Mouse (Mus musculus) liver, embryonic 13.5 days (tissue): ENCODE results near the gene Celf2. TPM values are rescaled to one million over a fixed set of nuclear protein-coding genes. Genes with fewer than 3 reads are reported as not detected.

Source experiments
- ATAC-seq: fragments of 200-750 bp; cut with Nextera tagmentation; 2 replicates; pipeline ENCODE4 v1.8.0; 2017; ENCODE audit warnings: low read depth, mild to moderate bottlenecking, moderate number of reproducible peaks, moderate library complexity
- DNase-seq: peaks from one replicate; pipeline ENCODE4 v3.0.0; 2022
- H3K27ac ChIP-seq: fragments of 300-500 bp; sonication (generic); 2 replicates; pipeline ENCODE4 v1.5.1; 2015; ENCODE audit warnings: moderate library complexity, mild to moderate bottlenecking, inconsistent platforms
- H3K27me3 ChIP-seq: fragments of 300-500 bp; sonication (generic); 2 replicates; pipeline ENCODE4 v1.6.1; 2015; ENCODE audit warnings: mild to moderate bottlenecking, inconsistent platforms
- H3K36me3 ChIP-seq: fragments of 300-500 bp; sonication (generic); 2 replicates; pipeline ENCODE4 v1.6.1; 2015; ENCODE audit warnings: mild to moderate bottlenecking, inconsistent platforms
- H3K4me1 ChIP-seq: fragments of 300-500 bp; sonication (generic); replicated peaks from 2 replicates; pipeline ENCODE4 v1.6.1; 2015; ENCODE audit warnings: inconsistent platforms
- H3K4me2 ChIP-seq: fragments of 300-500 bp; sonication (generic); 2 replicates; pipeline ENCODE4 v1.6.1; 2015; ENCODE audit warnings: inconsistent platforms, mild to moderate bottlenecking, moderate library complexity
- H3K4me3 ChIP-seq: fragments of 300-500 bp; sonication (generic); replicated peaks from 2 replicates; pipeline ENCODE4 v1.5.1; 2015; ENCODE audit warnings: mild to moderate bottlenecking, inconsistent platforms
- H3K9ac ChIP-seq: fragments of 300-500 bp; sonication (generic); 2 replicates; pipeline ENCODE4 v1.6.1; 2015; ENCODE audit warnings: mild to moderate bottlenecking, inconsistent platforms
- H3K9me3 ChIP-seq: fragments of 300-500 bp; sonication (generic); replicated peaks from 2 replicates; pipeline ENCODE4 v1.6.1; 2016; ENCODE audit warnings: inconsistent platforms
- WGBS: fragments of 180-500 bp; shearing (Covaris S2); methylation state at CpG from one replicate; pipeline ENCODE4 v1.1.7; 2015; ENCODE audit not compliant: insufficient replicate concordance; 5-methylcytosine and 5-hydroxymethylcytosine counted together
- polyA plus RNA-seq: library from polyadenylated mRNA; unstranded; fragments of >200 nt; fragmentation: Nextera tagmentation; extraction: Ambion mirVana; gene quantifications from 2 replicates; pipeline ENCODE4 v1.2.1, GENCODE M21; 2015

Gene Celf2
- polyA plus RNA-seq, 1 experiment from 2014 or later: 11.0 TPM

DNA sequence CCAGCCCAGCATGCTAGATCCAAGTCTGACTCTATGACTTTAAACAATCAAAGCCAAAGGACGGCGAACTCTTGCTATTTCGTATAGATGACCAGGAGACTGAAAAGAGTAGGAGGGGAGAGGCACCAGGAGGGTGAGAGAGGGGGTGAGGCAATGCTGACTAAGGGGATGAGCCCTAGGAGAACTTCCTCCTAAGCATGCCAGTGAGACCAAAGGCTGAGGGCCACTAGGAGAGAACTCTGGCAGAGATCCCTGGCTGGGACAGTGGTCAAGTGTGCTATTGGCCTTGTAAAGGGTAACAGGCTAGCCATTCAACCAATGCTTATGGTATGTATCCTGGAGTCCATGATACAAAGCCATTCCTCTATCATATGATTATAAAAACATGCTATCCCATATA, 778.5 kb downstream of the Celf2 start:
- Histone ChIP-seq H3K9ac (no peak overlapping the region), H3K4me1 (no peaks in the 10 kb centered on the region; the same call in 1 of the 2 replicates), H3K4me3 (no peak overlapping the region), H3K36me3 (no peaks in the 10 kb centered on the region), H3K27me3 (no peaks in the 10 kb centered on the region), H3K27ac (no peak overlapping the region), H3K4me2 (no peak overlapping the region), H3K9me3 (no peaks in the 10 kb centered on the region)
- DNase-seq: no peak
- 52% methylated on average over 3 of the region's 3 CpGs for WGBS
- no peak for ATAC-seq

DNA sequence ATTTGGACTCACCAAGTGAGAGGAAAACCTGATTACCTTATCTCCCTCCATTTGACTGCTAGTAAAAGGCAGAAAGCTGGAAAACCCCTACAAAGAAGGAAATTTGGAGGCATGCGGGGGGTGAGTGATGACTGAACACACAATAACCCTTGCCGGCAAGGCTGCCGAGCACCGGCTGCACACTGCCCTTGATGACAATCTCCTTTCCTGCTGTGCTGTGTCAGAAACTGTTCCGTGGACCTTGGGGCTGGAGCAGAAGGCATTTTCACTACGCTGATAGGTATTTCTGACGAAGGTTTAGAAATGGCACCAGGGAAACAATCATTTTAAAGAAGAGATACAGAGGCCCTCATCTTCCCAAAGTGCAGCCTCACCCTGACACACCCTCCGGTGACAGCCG, 779.4 kb downstream of the Celf2 start:
- WGBS: 31% methylated on average over 9 of the region's 9 CpGs
- Histone ChIP-seq H3K36me3 (no peaks in the 10 kb centered on the region), H3K27ac (no peak overlapping the region), H3K4me3 (no peak overlapping the region), H3K4me2 (no peak overlapping the region), H3K27me3 (no peaks in the 10 kb centered on the region), H3K9me3 (no peaks in the 10 kb centered on the region), H3K9ac (no peak overlapping the region), H3K4me1 (no peaks in the 10 kb centered on the region; the same call in 1 of the 2 replicates)
- no peak for ATAC-seq
- DNase-seq: no peak

DNA sequence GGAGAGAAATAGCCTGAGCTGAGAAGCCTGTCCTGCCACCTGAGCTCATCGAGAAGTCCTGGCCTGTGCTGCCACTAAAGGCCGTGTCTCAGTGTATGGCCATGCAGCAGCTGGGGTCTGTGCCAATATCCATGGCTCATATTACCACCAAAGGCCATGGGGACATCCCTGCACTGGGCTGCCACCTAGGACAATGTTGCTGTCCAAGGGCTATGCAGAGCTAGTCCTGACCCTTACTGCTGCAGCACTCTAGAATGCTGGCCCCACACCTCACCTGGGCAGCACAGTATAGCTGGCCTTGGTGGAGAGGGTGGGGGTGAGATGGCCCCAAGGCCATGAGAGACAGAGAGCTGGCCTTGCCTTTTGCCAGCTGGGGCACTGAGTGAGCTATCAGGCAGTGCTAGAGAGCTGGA, 780.5 kb downstream of the Celf2 start:
- no peak overlapping the region for H3K4me3 ChIP-seq
- no peak for DNase-seq
- no peaks in the 10 kb centered on the region for H3K36me3 ChIP-seq
- 71% methylated on average over 2 of the region's 2 CpGs for WGBS
- ATAC-seq: no peak
- no peaks in the 10 kb centered on the region for H3K27me3 ChIP-seq
- no peak overlapping the region for H3K4me2 ChIP-seq
- H3K27ac ChIP-seq: no peak overlapping the region
- H3K9me3 ChIP-seq: no peaks in the 10 kb centered on the region
- no peaks in the 10 kb centered on the region; the same call in 1 of the 2 replicates for H3K4me1 ChIP-seq
- no peak overlapping the region for H3K9ac ChIP-seq

DNA sequence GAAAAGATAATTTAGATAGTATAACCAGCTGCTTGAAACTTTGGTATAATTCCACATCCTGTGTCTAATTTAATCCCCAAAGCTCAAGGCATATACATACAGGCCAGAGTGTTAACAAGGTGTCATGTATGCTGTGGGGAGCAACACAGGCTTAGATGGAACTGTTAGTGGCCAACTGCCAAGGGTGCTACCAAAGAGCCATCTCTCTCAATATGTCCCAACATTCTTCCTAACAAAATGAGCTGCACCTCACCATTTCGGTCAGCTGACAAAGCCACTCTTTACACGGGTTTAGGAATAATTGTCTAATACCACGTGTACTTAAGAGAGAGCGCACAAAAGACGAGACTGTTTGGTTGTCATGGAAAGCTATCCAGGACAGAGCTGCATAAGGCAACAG, 782.0 kb downstream of the Celf2 start:
- Histone ChIP-seq H3K4me3 (no peak overlapping the region), H3K9ac (no peak overlapping the region)

DNA sequence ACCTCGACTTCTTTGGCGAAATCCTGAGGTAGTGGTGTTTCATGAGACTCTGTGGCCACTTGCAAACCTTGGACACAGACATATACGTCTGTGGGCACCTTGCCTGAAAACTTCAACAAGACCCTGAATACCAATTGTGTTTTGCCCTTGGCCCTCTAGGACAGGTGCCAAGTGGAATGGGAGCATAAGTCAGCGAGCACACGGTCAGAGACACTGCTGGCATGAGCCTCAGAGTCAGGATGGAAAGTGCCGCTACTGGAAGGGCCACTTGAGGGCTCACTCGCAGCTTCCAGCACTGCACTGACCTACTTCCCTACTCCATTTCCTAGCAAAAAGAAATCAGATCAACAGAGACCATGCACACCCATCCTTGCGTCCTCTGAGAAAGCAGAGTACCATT, 783.3 kb downstream of the Celf2 start:
- Histone ChIP-seq H3K4me2 (no peak overlapping the region), H3K27ac (no peak overlapping the region), H3K9ac (no peak overlapping the region), H3K27me3 (no peaks in the 10 kb centered on the region), H3K36me3 (no peaks in the 10 kb centered on the region), H3K4me1 (peaks cover 6% of the 10 kb centered on the region), H3K4me3 (no peak overlapping the region), H3K9me3 (no peaks in the 10 kb centered on the region)
- DNase-seq (no peak), ATAC-seq (no peak)
- WGBS: 57% methylated on average over 8 of the region's 8 CpGs

More for the DNA sequence above, 782.0 kb downstream of the Celf2 start:
- no peak for ATAC-seq
- WGBS: 77% methylated on average over 5 of the region's 5 CpGs
- no peaks in the 10 kb centered on the region; the same call in 1 of the 2 replicates for H3K4me1 ChIP-seq
- no peaks in the 10 kb centered on the region for H3K27me3 ChIP-seq
- H3K27ac ChIP-seq: no peak overlapping the region
- H3K9me3 ChIP-seq: no peaks in the 10 kb centered on the region
- H3K4me2 ChIP-seq: no peak overlapping the region
- no peak for DNase-seq
- no peaks in the 10 kb centered on the region for H3K36me3 ChIP-seq

DNA sequence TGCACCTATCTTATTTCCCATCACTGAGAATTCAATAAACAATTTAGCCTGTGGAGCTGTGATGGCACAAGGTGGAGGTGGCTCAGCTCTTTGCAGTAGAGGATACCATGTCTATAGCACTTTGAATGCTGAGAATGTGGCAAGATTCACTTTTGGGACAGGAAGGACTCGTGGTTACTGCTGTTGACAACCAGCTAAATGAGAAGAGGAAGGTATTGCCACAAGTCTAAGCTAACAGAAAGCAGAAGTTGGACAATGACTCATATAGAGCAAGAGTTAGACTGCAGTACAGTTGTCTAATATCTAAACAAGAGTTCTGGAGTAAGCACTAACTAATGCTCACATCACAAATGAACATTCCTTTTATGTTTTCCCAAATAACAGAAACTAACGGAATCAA, 785.8 kb downstream of the Celf2 start:
- WGBS: 18% methylated on average over 2 of the region's 2 CpGs
- H3K4me3 ChIP-seq: no peak overlapping the region
- DNase-seq: no peak
- 0 out of 2 replicates have a peak, but pooled peaks have one; percentile 34 for ATAC-seq
- H3K4me1 ChIP-seq: peaks cover 8% of the 10 kb centered on the region
- H3K36me3 ChIP-seq: no peaks in the 10 kb centered on the region
- no peaks in the 10 kb centered on the region for H3K9me3 ChIP-seq
- no peaks in the 10 kb centered on the region for H3K27me3 ChIP-seq
- H3K27ac ChIP-seq: no peak overlapping the region
- H3K9ac ChIP-seq: no peak overlapping the region
- no peak overlapping the region for H3K4me2 ChIP-seq

DNA sequence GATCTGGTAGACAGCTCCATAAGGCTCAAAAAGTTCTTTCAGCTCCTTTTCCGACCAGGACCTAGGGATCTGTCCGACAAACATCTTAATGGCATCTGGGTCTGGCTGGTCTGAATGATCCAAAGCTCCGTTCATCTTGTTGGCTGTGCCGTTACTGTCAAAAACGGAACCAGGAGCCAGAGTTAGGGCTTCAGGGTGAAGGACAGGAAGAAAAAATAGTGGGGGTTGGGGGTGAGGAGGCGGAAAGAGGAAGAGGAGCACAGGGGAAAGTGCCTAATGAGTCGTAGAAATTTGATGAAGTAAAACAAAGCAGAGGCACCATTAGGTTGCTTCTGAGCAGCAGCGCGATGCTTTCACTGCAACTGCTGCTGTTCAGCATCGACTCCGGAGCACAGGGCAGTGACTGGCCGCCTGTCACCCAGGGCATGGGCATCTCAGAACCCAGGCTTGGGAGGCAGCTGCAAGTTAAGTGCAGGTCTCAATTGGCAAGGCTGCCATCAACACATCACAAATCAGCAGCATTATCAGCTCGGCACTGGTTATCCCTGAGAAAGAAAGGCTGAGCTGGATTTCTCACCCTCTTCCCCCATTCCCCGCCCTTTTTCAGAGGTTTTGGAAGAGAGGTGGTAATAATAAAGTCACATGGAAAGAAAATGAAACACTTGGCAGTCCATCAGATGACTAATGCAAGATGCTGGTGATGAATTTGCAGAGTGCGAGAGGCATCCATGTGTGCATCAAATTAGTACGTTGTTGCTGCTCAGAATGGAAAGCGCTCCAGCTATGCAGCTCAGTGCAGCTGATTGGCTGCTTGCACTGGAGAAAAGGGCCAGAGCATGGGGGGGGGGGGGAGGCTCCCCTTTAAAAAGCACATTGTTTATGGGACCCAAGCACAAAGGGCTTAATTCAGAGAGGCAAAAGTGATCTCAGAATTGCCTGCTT, 787.6 kb downstream of the Celf2 start:
- Histone ChIP-seq H3K9ac (peak overlapping the region; percentile 47; the same call in 1 of the 2 replicates), H3K27ac (peak overlapping the region; percentile 47; the same call in 1 of the 2 replicates)
- DNase-seq: no peak

DNA sequence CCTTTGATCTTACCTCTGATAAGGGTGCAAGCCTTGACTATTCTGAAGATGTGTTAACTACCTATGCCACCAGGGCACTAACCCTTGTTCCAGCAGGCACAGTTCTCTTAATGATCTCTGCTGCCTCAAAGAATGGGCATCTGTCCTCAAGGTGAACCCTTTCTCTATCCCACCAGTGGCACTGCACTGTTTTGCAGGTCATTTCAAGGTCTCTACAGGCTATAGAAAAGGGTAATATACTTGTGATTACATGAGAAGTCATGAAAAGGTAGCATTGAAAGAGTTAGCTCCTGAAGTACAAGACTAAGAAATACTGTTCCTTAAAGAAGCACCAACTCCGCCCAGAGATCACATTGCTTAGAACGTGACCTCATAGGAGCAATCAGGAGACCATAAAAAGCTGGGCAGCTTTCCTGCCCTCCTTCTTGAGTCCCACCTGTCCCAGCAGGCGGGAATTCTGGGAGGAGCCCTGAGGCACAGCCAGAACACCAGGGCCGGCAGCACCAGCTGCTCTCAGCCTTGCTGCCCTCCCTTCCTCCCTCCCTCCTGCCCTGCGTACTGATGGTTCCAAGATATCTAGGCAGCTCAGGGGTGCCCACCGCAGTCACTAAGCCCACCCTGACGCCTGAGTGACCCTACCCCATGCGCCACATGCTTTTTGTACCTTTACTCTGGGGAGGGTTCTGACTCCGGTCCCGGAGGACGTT, 788.5 kb downstream of the Celf2 start:
- DNase-seq: no peak
- Histone ChIP-seq H3K36me3 (no peaks in the 10 kb centered on the region), H3K27ac (peak overlapping the region; percentile 19; the same call in 1 of the 2 replicates), H3K27me3 (no peaks in the 10 kb centered on the region), H3K4me3 (peak overlapping the region; percentile 48), H3K4me1 (peaks cover 12% of the 10 kb centered on the region), H3K9ac (peak overlapping the region; percentile 47), H3K4me2 (peak overlapping the region; percentile 61), H3K9me3 (no peaks in the 10 kb centered on the region)
- peak; percentile 62 for ATAC-seq
- WGBS: 6% methylated on average over 11 of the region's 11 CpGs

More for the DNA sequence above, 787.6 kb downstream of the Celf2 start:
- Histone ChIP-seq H3K36me3 (no peaks in the 10 kb centered on the region), H3K4me2 (peak overlapping the region; percentile 61), H3K4me3 (peak overlapping the region; percentile 48), H3K9me3 (no peaks in the 10 kb centered on the region), H3K27me3 (no peaks in the 10 kb centered on the region), H3K4me1 (peaks cover 12% of the 10 kb centered on the region)
- peak; percentile 34; the same call in 1 of the 2 replicates for ATAC-seq
- 10% methylated on average over 17 of the region's 17 CpGs for WGBS

DNA sequence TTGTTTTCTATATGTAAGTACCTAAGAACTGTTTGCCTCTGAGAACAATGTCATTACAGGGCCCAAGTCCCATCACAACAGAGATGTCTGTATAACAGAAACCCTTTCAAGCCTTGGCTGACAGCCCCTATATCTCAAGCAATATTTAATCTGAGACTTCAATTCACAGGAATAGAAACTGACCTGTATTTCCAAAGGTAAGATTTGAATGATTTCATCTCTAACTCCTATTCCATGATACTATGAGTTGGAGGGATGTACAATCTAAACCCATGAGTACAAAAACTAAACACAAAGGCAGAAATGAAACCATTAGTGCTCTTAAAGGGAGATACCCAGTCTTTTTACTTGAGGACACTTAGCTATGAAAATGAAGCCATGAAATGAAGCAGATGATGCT, 790.5 kb downstream of the Celf2 start:
- no peak for ATAC-seq
- no peak for DNase-seq
- Histone ChIP-seq H3K36me3 (no peaks in the 10 kb centered on the region), H3K9me3 (no peaks in the 10 kb centered on the region), H3K27ac (no peak overlapping the region), H3K4me2 (peak overlapping the region; percentile 29; the same call in 1 of the 2 replicates), H3K4me3 (0 out of 2 replicates have a peak overlapping the region, but pooled peaks have one; percentile 8), H3K27me3 (no peaks in the 10 kb centered on the region), H3K9ac (no peak overlapping the region), H3K4me1 (peaks cover 12% of the 10 kb centered on the region)

DNA sequence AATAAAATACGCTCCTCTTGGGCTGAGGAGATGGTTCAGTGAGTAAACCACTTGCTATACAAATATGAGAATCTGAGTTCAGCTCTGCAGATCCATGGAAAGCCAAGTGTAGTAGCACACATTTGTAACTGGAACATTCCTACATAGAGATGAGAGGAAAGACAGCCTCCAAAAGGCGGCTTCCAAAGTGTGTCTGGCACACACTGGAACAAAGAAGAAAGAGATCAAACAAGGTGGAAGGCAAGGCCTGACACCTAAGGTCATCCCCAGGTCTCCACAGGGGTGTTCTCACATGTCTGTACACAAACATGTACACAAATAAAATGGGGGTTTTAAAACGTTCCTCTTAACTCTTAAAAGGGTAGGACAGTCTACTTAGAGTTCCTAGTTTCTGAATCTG, 791.4 kb downstream of the Celf2 start:
- Histone ChIP-seq H3K4me2 (no peak overlapping the region), H3K4me3 (no peak overlapping the region), H3K9me3 (no peaks in the 10 kb centered on the region), H3K4me1 (peaks cover 12% of the 10 kb centered on the region), H3K9ac (no peak overlapping the region), H3K36me3 (no peaks in the 10 kb centered on the region), H3K27ac (no peak overlapping the region), H3K27me3 (no peaks in the 10 kb centered on the region)
- 32% methylated on average over 3 of the region's 3 CpGs for WGBS
- no peak for DNase-seq
- ATAC-seq: no peak

DNA sequence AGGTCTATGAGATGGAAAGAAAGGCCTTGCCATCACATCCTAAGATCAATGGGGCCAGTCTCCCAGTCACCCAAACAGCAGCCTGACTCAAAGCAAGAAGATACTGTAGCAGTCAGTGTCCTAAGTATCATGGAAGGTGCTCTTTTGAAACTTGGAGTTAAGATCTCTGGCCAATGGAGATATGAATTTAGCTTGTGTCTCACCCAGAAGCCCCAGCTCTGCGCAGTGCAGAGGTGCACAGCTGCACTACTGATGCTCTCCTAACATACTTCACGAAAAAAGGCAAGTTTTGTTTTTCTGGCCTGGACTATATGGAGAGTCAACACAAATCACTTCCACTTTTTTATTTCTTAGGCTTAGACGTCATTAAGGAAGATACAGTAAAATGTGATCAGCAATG, 793.8 kb downstream of the Celf2 start:
- 70% methylated on average over 3 of the region's 3 CpGs for WGBS
- no peak for DNase-seq
- peaks cover 12% of the 10 kb centered on the region; the same call in 1 of the 2 replicates for H3K4me1 ChIP-seq
- H3K27me3 ChIP-seq: no peaks in the 10 kb centered on the region
- H3K9me3 ChIP-seq: no peaks in the 10 kb centered on the region
- H3K4me3 ChIP-seq: no peak overlapping the region
- no peak overlapping the region for H3K27ac ChIP-seq
- ATAC-seq: no peak
- H3K36me3 ChIP-seq: no peaks in the 10 kb centered on the region
- H3K9ac ChIP-seq: no peak overlapping the region
- H3K4me2 ChIP-seq: no peak overlapping the region
